Mouse (Mus musculus) ovary, postnatal 36 days (tissue): Measurements from ENCODE around the gene Ralgapa1.
"Not testable (repeated sequence)": the region's sequence is repeated elsewhere in the genome, so short reads cannot be mapped to it uniquely, and the experiment has no call there.

Source experiments
- DNase-seq: peaks from one replicate; pipeline ENCODE4 v3.0.0; 2022; ENCODE audit warnings: low spot score, mixed read lengths

The Ralgapa1 gene

GRCm38 (mm10) chr12:55598887-55599561 is 221.9 kb downstream of the Ralgapa1 start, which contains the start of gene Insm2:
Gene Insm2, plus strand, starts transcription at chr12:55599427.
- DNase-seq = peak; percentile 9

GRCm38 (mm10) chr12:55598537-55598886 is 222.5 kb downstream of the Ralgapa1 start:
- no peak for DNase-seq

- DNase-seq = not testable (repeated sequence)
These were observed 234.0 kb downstream of the Ralgapa1 start for GRCm38 (mm10) chr12:55586936-55587335.

GRCm38 (mm10) chr12:55573794-55574193 is 247.2 kb downstream of the Ralgapa1 start:
- peak; percentile 11 for DNase-seq

- no peak for DNase-seq
These were observed 247.9 kb downstream of the Ralgapa1 start for GRCm38 (mm10) chr12:55573089-55573488.

GRCm38 (mm10) chr12:55571661-55572060 is 249.3 kb downstream of the Ralgapa1 start:
- no peak for DNase-seq

- DNase-seq = no peak
These were observed 249.8 kb downstream of the Ralgapa1 start for GRCm38 (mm10) chr12:55571181-55571580.

DNA sequence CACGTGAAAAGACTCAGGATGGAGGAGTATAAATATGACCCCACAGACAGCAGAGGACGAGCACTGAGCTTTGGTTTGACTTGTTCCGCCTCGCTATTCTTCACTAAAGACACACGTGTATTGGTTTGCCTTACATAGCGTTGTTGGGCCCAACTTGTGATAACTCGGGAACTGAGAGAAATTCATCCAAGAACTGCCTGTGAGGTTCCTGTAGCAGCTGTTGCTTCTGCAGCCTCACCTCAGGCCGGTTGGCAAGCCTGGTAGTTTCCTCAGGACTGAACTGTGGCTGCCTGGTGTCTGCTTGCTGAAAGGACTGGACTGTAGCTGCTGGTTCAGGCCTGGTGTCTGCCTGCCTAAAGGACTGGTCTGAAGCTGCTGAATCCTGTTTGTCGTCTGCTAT is 250.3 kb downstream of the Ralgapa1 start:
- no peak for DNase-seq

DNA sequence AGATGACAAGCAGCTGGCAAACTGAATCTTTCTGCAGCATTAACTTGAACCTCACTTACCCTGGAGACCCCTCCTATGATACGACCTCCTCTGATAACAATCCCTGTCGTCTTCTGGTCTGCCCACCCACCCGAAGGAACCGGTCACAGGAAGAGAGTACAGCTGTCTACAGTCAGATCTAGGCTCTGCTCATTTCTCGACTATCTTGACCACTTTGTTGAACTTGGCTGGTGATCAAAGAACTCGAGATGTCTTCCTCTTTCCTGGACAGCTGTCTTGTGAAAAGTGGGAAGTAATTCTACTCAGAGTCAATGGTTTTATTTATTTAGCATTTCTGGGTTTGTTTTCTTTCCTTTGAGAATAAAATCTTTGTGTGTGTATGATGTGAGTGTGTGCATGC is 251.3 kb downstream of the Ralgapa1 start:
- no peak for DNase-seq

DNA sequence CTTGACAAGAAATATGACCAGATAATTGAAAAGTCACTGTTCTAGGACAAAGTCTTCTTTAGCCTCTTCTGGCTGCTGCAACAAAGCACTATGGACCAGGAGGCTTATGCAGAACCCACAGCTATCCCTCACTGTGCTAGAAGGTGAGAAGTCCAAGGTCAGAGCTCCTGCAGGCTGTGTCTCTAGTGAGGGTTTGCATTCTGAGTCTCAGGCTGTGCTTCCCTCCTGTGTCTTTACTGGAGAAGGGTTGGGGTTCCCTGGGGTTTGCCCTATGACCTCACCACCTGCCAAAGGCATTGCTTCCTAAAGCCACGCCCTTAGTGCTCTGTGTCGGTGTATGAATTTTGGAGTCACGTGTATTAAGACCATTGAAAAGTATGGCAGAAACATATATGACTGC is 252.5 kb downstream of the Ralgapa1 start:
- no peak for DNase-seq

GRCm38 (mm10) chr12:55566837-55567236 is 254.1 kb downstream of the Ralgapa1 start:
- no peak for DNase-seq

DNA sequence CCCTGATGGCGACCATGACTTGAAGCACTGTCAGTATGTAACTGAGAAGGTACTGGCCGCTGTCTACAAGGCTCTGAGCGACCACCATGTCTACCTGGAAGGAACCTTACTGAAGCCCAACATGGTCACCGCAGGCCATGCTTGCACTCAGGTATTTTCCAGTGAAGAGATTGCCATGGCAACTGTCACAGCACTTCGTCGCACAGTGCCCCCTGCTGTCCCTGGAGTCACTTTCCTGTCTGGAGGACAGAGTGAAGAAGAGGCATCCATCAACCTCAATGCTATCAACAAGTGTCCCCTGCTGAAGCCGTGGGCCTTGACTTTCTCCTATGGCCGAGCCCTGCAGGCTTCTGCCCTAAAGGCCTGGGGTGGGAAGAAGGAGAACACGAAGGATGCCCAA is 255.1 kb downstream of the Ralgapa1 start:
- DNase-seq = no peak

DNA sequence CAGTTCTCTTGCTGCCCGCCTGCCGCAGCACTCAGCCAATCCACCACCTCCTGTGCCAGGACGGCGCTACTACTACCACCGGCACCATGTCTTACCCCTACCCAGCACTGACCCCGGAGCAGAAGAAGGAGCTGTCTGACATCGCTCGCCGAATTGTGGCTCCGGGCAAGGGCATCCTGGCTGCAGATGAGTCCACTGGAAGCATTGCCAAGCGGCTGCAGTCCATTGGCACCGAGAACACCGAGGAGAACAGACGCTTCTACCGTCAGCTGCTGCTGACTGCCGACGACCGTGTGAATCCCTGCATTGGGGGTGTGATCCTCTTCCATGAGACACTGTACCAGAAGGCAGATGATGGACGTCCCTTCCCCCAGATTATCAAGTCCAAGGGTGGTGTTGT is 255.8 kb downstream of the Ralgapa1 start, which contains the start of gene Aldoart2:
Gene Aldoart2 (plus strand): TSS at position 34 of the 400 bp plus-strand sequence.
- no peak for DNase-seq

DNA sequence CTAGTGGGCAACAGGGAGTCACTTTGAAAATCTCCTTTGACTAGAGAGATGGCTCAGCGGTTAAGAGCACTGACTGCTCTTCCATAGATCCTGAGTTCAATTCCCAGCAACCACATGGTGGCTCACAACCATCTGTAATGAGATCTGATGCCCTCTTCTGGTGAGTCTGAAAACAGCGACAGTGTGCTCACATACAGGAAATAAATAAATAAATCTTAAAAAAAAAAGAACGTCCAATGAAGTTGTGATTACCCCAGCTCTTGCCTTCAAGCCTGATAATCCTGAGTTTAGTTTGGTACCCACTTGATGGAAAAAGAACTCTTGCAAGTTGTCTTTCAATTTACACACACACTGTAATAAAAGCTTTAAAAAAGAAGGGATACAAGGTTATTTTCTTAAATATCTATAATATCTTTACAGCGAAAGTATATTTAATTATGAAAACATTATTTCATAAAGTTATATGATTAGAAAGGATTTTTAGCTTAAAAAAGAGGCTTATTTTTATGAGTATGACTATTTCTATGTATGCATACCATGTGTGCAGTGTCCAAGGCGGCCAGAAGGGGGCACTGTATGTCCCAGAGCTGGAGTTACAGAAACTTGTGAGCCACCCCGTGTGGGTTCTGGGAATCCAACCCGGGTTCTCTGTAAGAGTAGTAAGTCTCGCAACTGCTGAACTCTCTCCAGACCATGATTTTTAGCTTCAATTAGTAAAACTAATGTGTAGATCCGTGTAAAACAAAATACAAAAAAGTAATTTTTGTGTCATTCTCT is 256.6 kb downstream of the Ralgapa1 start:
- DNase-seq = no peak

GRCm38 (mm10) chr12:55563742-55564141 is 257.2 kb downstream of the Ralgapa1 start:
- DNase-seq = no peak

GRCm38 (mm10) chr12:55560025-55560690 is 260.8 kb downstream of the Ralgapa1 start:
- DNase-seq = peak; percentile 19

- no peak for DNase-seq
These were observed 261.6 kb downstream of the Ralgapa1 start for GRCm38 (mm10) chr12:55559184-55559855.

- DNase-seq = no peak
These were observed 263.1 kb downstream of the Ralgapa1 start for GRCm38 (mm10) chr12:55557866-55558265.

- not testable (repeated sequence) for DNase-seq
These were observed 266.1 kb downstream of the Ralgapa1 start for GRCm38 (mm10) chr12:55554901-55555300.
